8 mouse cellular contexts compared by ENCODE assay signal in the genomic region with DNA sequence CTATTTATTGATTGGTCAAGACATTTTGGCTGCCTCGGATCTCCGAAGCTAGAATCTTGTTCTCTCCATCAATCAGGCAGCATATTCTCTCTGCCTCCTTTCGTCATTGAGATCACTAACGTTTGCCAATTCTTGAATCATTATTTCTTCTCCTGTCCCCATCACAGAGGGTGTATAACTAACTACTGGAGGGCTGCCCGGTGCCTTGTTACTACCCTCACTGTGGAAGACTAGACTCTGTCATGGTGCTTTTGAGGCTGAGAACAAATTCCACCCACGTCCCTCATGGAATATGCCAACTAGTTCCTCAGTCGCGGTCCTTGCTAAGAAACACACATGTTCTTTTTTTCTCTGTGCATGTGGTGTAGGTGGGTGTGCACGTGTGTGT. TPM values are rescaled to one million over a fixed set of nuclear protein-coding genes. Genes with fewer than 3 reads are reported as not detected.
A peak's percentile ranks its signal among the peaks of the same experiment; 100 is the strongest.
DNase-seq lines count a peak whose midpoint lies in the region; ATAC-seq and TF ChIP-seq lines count a peak whose summit lies in the region.

No protein-coding gene starts in this region.

- no peaks in the 10 kb centered on the region for H3K36me3 ChIP-seq in embryonic facial prominence, embryonic 14.5 days (ENCODE audit: control insufficient read depth, insufficient read depth, low read length)
- no peaks in the 10 kb centered on the region for H3K36me3 ChIP-seq in embryonic facial prominence, embryonic 10.5 days (replicated peaks)
- H3K36me3 ChIP-seq in stomach, postnatal 0 days (ENCODE audit: control insufficient read depth, insufficient read depth, low read length), result no peaks in the 10 kb centered on the region
- no peaks in the 10 kb centered on the region for H3K36me3 ChIP-seq in liver, embryonic 12.5 days

- H3K9ac ChIP-seq in embryonic facial prominence, embryonic 14.5 days (ENCODE audit: low read depth, low read length), result no peak overlapping the region
- H3K9ac ChIP-seq in stomach, postnatal 0 days (ENCODE audit: low read length), result no peak overlapping the region
- no peak overlapping the region for H3K9ac ChIP-seq in liver, embryonic 12.5 days

- ATAC-seq in embryonic facial prominence, embryonic 14.5 days (ENCODE audit: low read depth), result peak; percentile 42; the same call in 1 of the 2 replicates
- ATAC-seq in stomach, postnatal 0 days (ENCODE audit: low FRiP score, low TSS enrichment), result no peak
- ATAC-seq in liver, embryonic 12.5 days, result no peak

- intact Hi-C loops in left cerebral cortex, adult 2 months (cut with DNase I), result no loop called here
- intact Hi-C loops in heart, postnatal 14 days (cut with DNase I), result no loop called here

- no peak for DNase-seq in embryonic facial prominence, embryonic 14.5 days (ENCODE audit: low spot score)
- DNase-seq in embryonic facial prominence, embryonic 10.5 days (ENCODE audit: low spot score), result no peak
- DNase-seq in frontal cortex, postnatal 25 days (ENCODE audit: low spot score in 2 of 2), result peak; percentile 44 to 61
- DNase-seq in left cerebral cortex, adult 2 months (ENCODE audit: extremely low spot score in 1 of 2, low spot score in 2 of 2), result peak; percentile 53 to 73
- peak; percentile 79 to 86 for DNase-seq in right cerebral cortex, adult 2 months (ENCODE audit: low spot score in 2 of 2)
- no peak for DNase-seq in stomach, postnatal 0 days (ENCODE audit: low spot score)
- DNase-seq in heart, postnatal 14 days, result no peak

- H3K4me2 ChIP-seq in embryonic facial prominence, embryonic 14.5 days (ENCODE audit: low read depth, low read length), result no peak overlapping the region
- no peak overlapping the region for H3K4me2 ChIP-seq in stomach, postnatal 0 days (replicated peaks; ENCODE audit: low read depth)
- no peak overlapping the region for H3K4me2 ChIP-seq in liver, embryonic 12.5 days

- H3K27me3 ChIP-seq in embryonic facial prominence, embryonic 14.5 days (replicated peaks; ENCODE audit: control insufficient read depth, insufficient read depth, low read length), result no peaks in the 10 kb centered on the region
- no peaks in the 10 kb centered on the region for H3K27me3 ChIP-seq in embryonic facial prominence, embryonic 10.5 days (replicated peaks; ENCODE audit: low read depth, poor library complexity, severe bottlenecking)
- no peaks in the 10 kb centered on the region for H3K27me3 ChIP-seq in stomach, postnatal 0 days (ENCODE audit: control insufficient read depth, insufficient read depth, low read length)
- H3K27me3 ChIP-seq in liver, embryonic 12.5 days (replicated peaks), result no peaks in the 10 kb centered on the region

- no peak for TF ChIP-seq EP300 in stomach, postnatal 0 days (optimal IDR thresholded peaks at IDR 0.05)

- 0 out of 2 replicates have a peak, but pooled peaks cover 11% of the 10 kb centered on the region for H3K4me1 ChIP-seq in embryonic facial prominence, embryonic 14.5 days (ENCODE audit: control insufficient read depth, insufficient read depth, low read length)
- peaks cover 13% of the 10 kb centered on the region for H3K4me1 ChIP-seq in embryonic facial prominence, embryonic 10.5 days
- H3K4me1 ChIP-seq in stomach, postnatal 0 days (replicated peaks; ENCODE audit: control insufficient read depth, insufficient read depth), result no peaks in the 10 kb centered on the region
- H3K4me1 ChIP-seq in liver, embryonic 12.5 days, result no peaks in the 10 kb centered on the region

- TF ChIP-seq CTCF in left cerebral cortex, adult 2 months (IDR thresholded peaks at IDR 0.05), result no peak
- no peak for TF ChIP-seq CTCF in stomach, postnatal 0 days (IDR thresholded peaks at IDR 0.05; ENCODE audit: low read depth)

- WGBS in embryonic facial prominence, embryonic 14.5 days, result 86% methylated on average over 9 of the region's 9 CpGs
- 90% methylated on average over 9 of the region's 9 CpGs for WGBS in embryonic facial prominence, embryonic 10.5 days
- WGBS in stomach, postnatal 0 days, result 83% methylated on average over 9 of the region's 9 CpGs
- WGBS in liver, embryonic 12.5 days (ENCODE audit: insufficient replicate concordance), result 78% methylated on average over 9 of the region's 9 CpGs

- H3K4me3 ChIP-seq in embryonic facial prominence, embryonic 14.5 days (ENCODE audit: low read depth, low read length), result no peak overlapping the region
- no peak overlapping the region for H3K4me3 ChIP-seq in embryonic facial prominence, embryonic 10.5 days
- no peak overlapping the region for H3K4me3 ChIP-seq in left cerebral cortex, adult 2 months
- no peak overlapping the region for H3K4me3 ChIP-seq in stomach, postnatal 0 days (ENCODE audit: low read depth, low read length)
- H3K4me3 ChIP-seq in liver, embryonic 12.5 days, result no peak overlapping the region

- no peaks in the 10 kb centered on the region for H3K9me3 ChIP-seq in embryonic facial prominence, embryonic 14.5 days (ENCODE audit: control insufficient read depth, low read length)
- H3K9me3 ChIP-seq in embryonic facial prominence, embryonic 10.5 days, result no peaks in the 10 kb centered on the region
- H3K9me3 ChIP-seq in stomach, postnatal 0 days (ENCODE audit: control insufficient read depth, low read length), result no peaks in the 10 kb centered on the region
- no peaks in the 10 kb centered on the region for H3K9me3 ChIP-seq in liver, embryonic 12.5 days (replicated peaks)

- H3K27ac ChIP-seq in embryonic facial prominence, embryonic 14.5 days (replicated peaks; ENCODE audit: low read depth, low read length), result no peak overlapping the region
- no peak overlapping the region for H3K27ac ChIP-seq in embryonic facial prominence, embryonic 10.5 days (replicated peaks)
- peak overlapping the region; percentile 85 for H3K27ac ChIP-seq in left cerebral cortex, adult 2 months
- no peak overlapping the region for H3K27ac ChIP-seq in stomach, postnatal 0 days (replicated peaks)
- no peak overlapping the region for H3K27ac ChIP-seq in liver, embryonic 12.5 days

RNA-seq across cellular contexts. Expression of gene Paqr8, which starts 15.7 kb away (rescaled TPM):
- 6.1 and 7.2 TPM in 2 replicates for polyA plus RNA-seq in embryonic facial prominence, embryonic 14.5 days (2014; fragmentation: Nextera tagmentation; extraction: Ambion mirVana)
- 4.0 and 4.4 TPM in 2 replicates for polyA plus RNA-seq in embryonic facial prominence, embryonic 10.5 days (2016; fragmentation: Nextera tagmentation; extraction: Ambion mirVana)
- 100 to 1,000 TPM; 128 to 135 TPM for total RNA-seq in left cerebral cortex, adult 2 months (2021)
- 10.5 and 12.1 TPM in 2 replicates for polyA plus RNA-seq in stomach, postnatal 0 days (2015; fragmentation: Nextera tagmentation; extraction: Ambion mirVana)
- total RNA-seq in heart, postnatal 14 days (2021), result 1 to 10 TPM; 2.4 to 3.6 TPM
- 0.68 and 0.85 TPM in 2 replicates for polyA plus RNA-seq in liver, embryonic 12.5 days (2016; fragmentation: Nextera tagmentation; extraction: Ambion mirVana)

RNA-seq across cellular contexts. Expression of gene Efhc1, which starts 45.3 kb away (rescaled TPM):
- polyA plus RNA-seq in embryonic facial prominence, embryonic 14.5 days (2014; fragmentation: Nextera tagmentation; extraction: Ambion mirVana), result 5.7 and 10.6 TPM in 2 replicates
- 2.2 and 2.5 TPM in 2 replicates for polyA plus RNA-seq in embryonic facial prominence, embryonic 10.5 days (2016; fragmentation: Nextera tagmentation; extraction: Ambion mirVana)
- total RNA-seq in left cerebral cortex, adult 2 months (2021), result 1 to 10 TPM; 1.3 to 1.9 TPM
- 1.5 and 1.7 TPM in 2 replicates for polyA plus RNA-seq in stomach, postnatal 0 days (2015; fragmentation: Nextera tagmentation; extraction: Ambion mirVana)
- 1 to 10 TPM in 1 of 2 experiments, under 1 TPM in 1; 0.71 to 1.6 TPM for total RNA-seq in heart, postnatal 14 days (2021)
- 0.62 and 0.77 TPM in 2 replicates for polyA plus RNA-seq in liver, embryonic 12.5 days (2016; fragmentation: Nextera tagmentation; extraction: Ambion mirVana)

Comparison
In these comparisons a context has a peak if more than half of its experiments do, and no peak if none do; other contexts are left out.
1. DNase-seq: peak in frontal cortex, postnatal 25 days (2 of 2), left cerebral cortex, adult 2 months (2 of 2) and right cerebral cortex, adult 2 months (2 of 2); none in embryonic facial prominence, embryonic 14.5 days (single experiment), embryonic facial prominence, embryonic 10.5 days (single experiment), stomach, postnatal 0 days (single experiment) and heart, postnatal 14 days (0 of 2).